28 mouse cellular contexts compared by ENCODE assay signal in genomic region chrX:35891534-35892125, GRCm38 (mm10). TPM values are rescaled to one million over a fixed set of nuclear protein-coding genes. Genes with fewer than 3 reads are reported as not detected.
DNase-seq lines count a peak whose midpoint lies in the region; ATAC-seq and TF ChIP-seq lines count a peak whose summit lies in the region.
"Had no signal": no experiment of that assay in that cellular context is flagged by ENCODE, and none has a peak within 500 bp of the region (broad histone marks: within the 10 kb centered on the region; RNA-seq: fewer than 3 reads in every experiment).

No protein-coding gene starts in this region.

- no peak overlapping the region for H3K27ac ChIP-seq in embryonic facial prominence, embryonic 14.5 days (replicated peaks; ENCODE audit: low read depth, low read length)
- H3K27ac ChIP-seq in embryonic facial prominence, embryonic 10.5 days (replicated peaks) = no peak overlapping the region
- H3K27ac ChIP-seq in stomach, postnatal 0 days (replicated peaks) = no peak overlapping the region
- H3K27ac ChIP-seq: embryonic facial prominence, embryonic 13.5 days; heart, adult 2 months; hindbrain, embryonic 13.5 days; limb, embryonic 15.5 days; liver, embryonic 14.5 days; macrophage; neural tube, embryonic 12.5 days; stomach, embryonic 15.5 days had no signal

- WGBS in embryonic facial prominence, embryonic 14.5 days = 47% methylated on average over 5 of the region's 5 CpGs
- 78% methylated on average over 5 of the region's 5 CpGs for WGBS in embryonic facial prominence, embryonic 10.5 days
- WGBS in stomach, postnatal 0 days = 50% methylated on average over 5 of the region's 5 CpGs

- H3K27me3 ChIP-seq in embryonic facial prominence, embryonic 14.5 days (replicated peaks; ENCODE audit: control insufficient read depth, insufficient read depth, low read length) = no peaks in the 10 kb centered on the region
- no peaks in the 10 kb centered on the region for H3K27me3 ChIP-seq in embryonic facial prominence, embryonic 10.5 days (replicated peaks; ENCODE audit: low read depth, poor library complexity, severe bottlenecking)
- H3K27me3 ChIP-seq in stomach, postnatal 0 days (ENCODE audit: control insufficient read depth, insufficient read depth, low read length) = no peaks in the 10 kb centered on the region
- H3K27me3 ChIP-seq: embryonic facial prominence, embryonic 13.5 days; hindbrain, embryonic 13.5 days; limb, embryonic 15.5 days; neural tube, embryonic 12.5 days; stomach, embryonic 15.5 days had no signal

- H3K4me2 ChIP-seq in embryonic facial prominence, embryonic 14.5 days (ENCODE audit: low read depth, low read length) = no peak overlapping the region
- no peak overlapping the region for H3K4me2 ChIP-seq in stomach, postnatal 0 days (replicated peaks; ENCODE audit: low read depth)
- H3K4me2 ChIP-seq: embryonic facial prominence, embryonic 13.5 days; heart, embryonic 12.5 days; limb, embryonic 15.5 days; neural tube, embryonic 12.5 days; stomach, embryonic 15.5 days had no signal

- no peak for TF ChIP-seq EP300 in stomach, postnatal 0 days (optimal IDR thresholded peaks at IDR 0.05)

- H3K4me1 ChIP-seq in embryonic facial prominence, embryonic 14.5 days (ENCODE audit: control insufficient read depth, insufficient read depth, low read length) = no peaks in the 10 kb centered on the region
- H3K4me1 ChIP-seq in embryonic facial prominence, embryonic 10.5 days = 0 out of 2 replicates have a peak, but pooled peaks cover 5% of the 10 kb centered on the region
- no peaks in the 10 kb centered on the region for H3K4me1 ChIP-seq in stomach, postnatal 0 days (replicated peaks; ENCODE audit: control insufficient read depth, insufficient read depth)
- H3K4me1 ChIP-seq: embryonic facial prominence, embryonic 13.5 days; neural tube, embryonic 12.5 days; stomach, embryonic 15.5 days had no signal

- H3K36me3 ChIP-seq in embryonic facial prominence, embryonic 14.5 days (ENCODE audit: control insufficient read depth, insufficient read depth, low read length) = no peaks in the 10 kb centered on the region
- H3K36me3 ChIP-seq in embryonic facial prominence, embryonic 10.5 days (replicated peaks) = no peaks in the 10 kb centered on the region
- H3K36me3 ChIP-seq in stomach, postnatal 0 days (ENCODE audit: control insufficient read depth, insufficient read depth, low read length) = no peaks in the 10 kb centered on the region
- H3K36me3 ChIP-seq: embryonic facial prominence, embryonic 13.5 days; heart, embryonic 12.5 days; hindbrain, embryonic 13.5 days; limb, embryonic 15.5 days; neural tube, embryonic 12.5 days; stomach, embryonic 15.5 days had no signal

- TF ChIP-seq CTCF in stomach, postnatal 0 days (IDR thresholded peaks at IDR 0.05; ENCODE audit: low read depth) = no peak

- no peak overlapping the region for H3K4me3 ChIP-seq in embryonic facial prominence, embryonic 14.5 days (ENCODE audit: low read depth, low read length)
- no peak overlapping the region for H3K4me3 ChIP-seq in embryonic facial prominence, embryonic 10.5 days
- H3K4me3 ChIP-seq in stomach, postnatal 0 days (ENCODE audit: low read depth, low read length) = no peak overlapping the region
- H3K4me3 ChIP-seq: embryonic facial prominence, embryonic 13.5 days; erythroblast, embryonic 14.5 days; heart, adult 2 months; heart, embryonic 12.5 days; hindbrain, embryonic 13.5 days; limb, embryonic 15.5 days; neural tube, embryonic 12.5 days; stomach, embryonic 15.5 days had no signal

- no peak for ATAC-seq in embryonic facial prominence, embryonic 14.5 days (ENCODE audit: low read depth)
- peak; percentile 41 for ATAC-seq in inflammation-experienced regulatory T-cells, adult 6 months
- ATAC-seq in stomach, postnatal 0 days (ENCODE audit: low FRiP score, low TSS enrichment) = 0 out of 2 replicates have a peak, but pooled peaks have one; percentile 24
- ATAC-seq: forebrain, embryonic 16.5 days had no signal

- no peaks in the 10 kb centered on the region for H3K9me3 ChIP-seq in embryonic facial prominence, embryonic 14.5 days (ENCODE audit: control insufficient read depth, low read length)
- peaks cover 7% of the 10 kb centered on the region; the same call in 1 of the 2 replicates for H3K9me3 ChIP-seq in embryonic facial prominence, embryonic 10.5 days
- H3K9me3 ChIP-seq in stomach, postnatal 0 days (ENCODE audit: control insufficient read depth, low read length) = no peaks in the 10 kb centered on the region
- H3K9me3 ChIP-seq: embryonic facial prominence, embryonic 13.5 days; hindbrain, embryonic 13.5 days; limb, embryonic 15.5 days; neural tube, embryonic 12.5 days; stomach, embryonic 15.5 days had no signal

- peak; percentile 5 for DNase-seq in embryonic facial prominence, embryonic 14.5 days (ENCODE audit: low spot score)
- DNase-seq in embryonic facial prominence, embryonic 10.5 days (ENCODE audit: low spot score) = no peak
- DNase-seq in CD4-positive, CD25-positive, alpha-beta regulatory T cell, adult 2 months (ENCODE audit: low read depth, low spot score) = peak; percentile 36
- no peak for DNase-seq in stomach, postnatal 0 days (ENCODE audit: low spot score)
- DNase-seq in right cerebral cortex, postnatal 10 days (ENCODE audit: low spot score in 2 of 2) = no peak
- no peak for DNase-seq in frontal cortex, adult 2 months (ENCODE audit: extremely low spot score in 1 of 2, low spot score in 1 of 2)
- DNase-seq: adrenal gland, adult 8-10 months; cerebellum, adult 8-10 months; heart, adult 2 months; heart, postnatal 4 days; kidney, adult 11 months; kidney, postnatal 14 days; lung, adult 2 months; lung, postnatal 10 days; midbrain, embryonic 14.5 days; thymus, adult 18-20 months; thymus, postnatal 4 days had no signal

- H3K9ac ChIP-seq in embryonic facial prominence, embryonic 14.5 days (ENCODE audit: low read depth, low read length) = no peak overlapping the region
- H3K9ac ChIP-seq in stomach, postnatal 0 days (ENCODE audit: low read length) = no peak overlapping the region
- H3K9ac ChIP-seq: embryonic facial prominence, embryonic 13.5 days; heart, embryonic 12.5 days; hindbrain, embryonic 13.5 days; limb, embryonic 15.5 days; liver, embryonic 14.5 days; neural tube, embryonic 12.5 days; stomach, embryonic 15.5 days had no signal

RNA-seq across cellular contexts. Expression of gene Dock11, which starts 3.0 kb away (rescaled TPM):
- polyA plus RNA-seq in embryonic facial prominence, embryonic 14.5 days (2014; fragmentation: Nextera tagmentation; extraction: Ambion mirVana) = 25.2 and 25.5 TPM in 2 replicates
- 18.2 and 18.7 TPM in 2 replicates for polyA plus RNA-seq in embryonic facial prominence, embryonic 10.5 days (2016; fragmentation: Nextera tagmentation; extraction: Ambion mirVana)
- 10 to 100 TPM; 39.5 to 49.9 (median 41.4) TPM for polyA plus RNA-seq in inflammation-experienced regulatory T-cells, adult 6 months (2017; shearing (Covaris generic))
- polyA plus RNA-seq in stomach, postnatal 0 days (2015; fragmentation: Nextera tagmentation; extraction: Ambion mirVana) = 5.1 and 5.7 TPM in 2 replicates
- polyA plus RNA-seq in frontal cortex, adult 2 months (2012; rRNA removed) = 7.5 and 8.3 TPM in 2 replicates
- polyA plus RNA-seq: erythroblast, embryonic 14.5 days had no signal

Comparison
In these comparisons a context has a peak if more than half of its experiments do, and no peak if none do; other contexts are left out.
1. DNase-seq: peak in embryonic facial prominence, embryonic 14.5 days (single experiment) and CD4-positive, CD25-positive, alpha-beta regulatory T cell, adult 2 months (single experiment); none in embryonic facial prominence, embryonic 10.5 days (single experiment), stomach, postnatal 0 days (single experiment), right cerebral cortex, postnatal 10 days (0 of 2) and frontal cortex, adult 2 months (0 of 2).